Mouse (Mus musculus) forebrain, embryonic 13.5 days (tissue): Measurements from ENCODE around the gene Gimap8. TPM values are rescaled to one million over a fixed set of nuclear protein-coding genes. Genes with fewer than 3 reads are reported as not detected.

Experiments
- ATAC-seq: fragments of 200-750 bp; cut with Nextera tagmentation; 2 replicates; pipeline ENCODE4 v1.8.0; 2017
- H3K27ac ChIP-seq: fragments of 300-500 bp; sonication (generic); 2 replicates; pipeline ENCODE4 v1.5.1; 2015; ENCODE audit warnings: inconsistent platforms, mild to moderate bottlenecking, moderate library complexity
- H3K27me3 ChIP-seq: fragments of 300-500 bp; sonication (generic); 2 replicates; pipeline ENCODE4 v1.6.1; 2015; ENCODE audit warnings: mild to moderate bottlenecking, inconsistent platforms
- H3K36me3 ChIP-seq: fragments of 300-500 bp; sonication (generic); 2 replicates; pipeline ENCODE4 v1.6.1; 2015; ENCODE audit warnings: mild to moderate bottlenecking, inconsistent platforms; ENCODE audit not compliant: poor library complexity, severe bottlenecking
- H3K4me1 ChIP-seq: fragments of 300-500 bp; sonication (generic); 2 replicates; pipeline ENCODE4 v1.6.1; 2015; ENCODE audit warnings: inconsistent platforms
- H3K4me2 ChIP-seq: fragments of 300-500 bp; sonication (generic); 2 replicates; pipeline ENCODE4 v1.6.1; 2015; ENCODE audit warnings: inconsistent platforms, mild to moderate bottlenecking, moderate library complexity
- H3K4me3 ChIP-seq: fragments of 300-500 bp; sonication (generic); 2 replicates; pipeline ENCODE4 v1.5.1; 2015; ENCODE audit warnings: mild to moderate bottlenecking, inconsistent platforms
- H3K9ac ChIP-seq: fragments of 300-500 bp; sonication (generic); 2 replicates; pipeline ENCODE4 v1.6.1; 2015; ENCODE audit warnings: mild to moderate bottlenecking, inconsistent platforms
- H3K9me3 ChIP-seq: fragments of 300-500 bp; sonication (generic); replicated peaks from 2 replicates; pipeline ENCODE4 v1.6.1; 2016; ENCODE audit warnings: inconsistent platforms
- WGBS: fragments of 180-500 bp; shearing (Covaris S2); methylation state at CpG from one replicate; pipeline ENCODE4 v1.1.7; 2015; 5-methylcytosine and 5-hydroxymethylcytosine counted together
- polyA plus RNA-seq: library from polyadenylated mRNA; unstranded; fragments of >200 nt; fragmentation: Nextera tagmentation; extraction: Ambion mirVana; gene quantifications from 2 replicates; pipeline ENCODE4 v1.2.1, GENCODE M21; 2015

Gene Gimap8
- polyA plus RNA-seq, 1 experiment from 2014 or later: 0.28 TPM

GRCm38 (mm10) chr6:48698888-48699287, 51.9 kb downstream of the Gimap8 start:
- Histone ChIP-seq H3K4me3 (no peak overlapping the region), H3K4me2 (no peak overlapping the region), H3K4me1 (no peaks in the 10 kb centered on the region), H3K27me3 (no peaks in the 10 kb centered on the region), H3K27ac (no peak overlapping the region), H3K9me3 (0 out of 2 replicates have a peak, but pooled peaks cover 3% of the 10 kb centered on the region), H3K9ac (no peak overlapping the region), H3K36me3 (no peaks in the 10 kb centered on the region)
- ATAC-seq: no peak
- WGBS: 85% methylated on average over 3 of the region's 3 CpGs

- Histone ChIP-seq H3K4me3 (no peak overlapping the region), H3K4me2 (no peak overlapping the region), H3K9ac (no peak overlapping the region), H3K27me3 (no peaks in the 10 kb centered on the region), H3K9me3 (no peaks in the 10 kb centered on the region), H3K4me1 (no peaks in the 10 kb centered on the region), H3K27ac (no peak overlapping the region), H3K36me3 (no peaks in the 10 kb centered on the region)
- 64% methylated on average over 5 of the region's 5 CpGs for WGBS
- no peak for ATAC-seq
Observed at GRCm38 (mm10) chr6:48700251-48701075, 53.4 kb downstream of the Gimap8 start.

GRCm38 (mm10) chr6:48702146-48702545, 55.1 kb downstream of the Gimap8 start:
- Histone ChIP-seq H3K27ac (no peak overlapping the region), H3K4me3 (no peak overlapping the region), H3K36me3 (no peaks in the 10 kb centered on the region), H3K4me2 (no peak overlapping the region), H3K9me3 (no peaks in the 10 kb centered on the region), H3K4me1 (no peaks in the 10 kb centered on the region), H3K9ac (no peak overlapping the region), H3K27me3 (no peaks in the 10 kb centered on the region)
- 87% methylated on average over 7 of the region's 7 CpGs for WGBS
- ATAC-seq: no peak

- no peak overlapping the region for H3K4me3 ChIP-seq
Observed at GRCm38 (mm10) chr6:48702601-48703000, 55.6 kb downstream of the Gimap8 start.

GRCm38 (mm10) chr6:48704146-48704545, 57.1 kb downstream of the Gimap8 start:
- Histone ChIP-seq H3K36me3 (no peaks in the 10 kb centered on the region), H3K27me3 (no peaks in the 10 kb centered on the region), H3K4me1 (no peaks in the 10 kb centered on the region), H3K4me3 (no peak overlapping the region), H3K9ac (no peak overlapping the region), H3K27ac (no peak overlapping the region), H3K9me3 (no peaks in the 10 kb centered on the region), H3K4me2 (no peak overlapping the region)
- ATAC-seq: no peak

More at GRCm38 (mm10) chr6:48702601-48703000, 55.6 kb downstream of the Gimap8 start:
- Histone ChIP-seq H3K27ac (no peak overlapping the region), H3K27me3 (no peaks in the 10 kb centered on the region), H3K9ac (no peak overlapping the region), H3K36me3 (no peaks in the 10 kb centered on the region), H3K4me2 (no peak overlapping the region), H3K9me3 (no peaks in the 10 kb centered on the region), H3K4me1 (no peaks in the 10 kb centered on the region)
- ATAC-seq: no peak
- WGBS: 73% methylated on average over 5 of the region's 5 CpGs

- Histone ChIP-seq H3K4me1 (no peaks in the 10 kb centered on the region), H3K4me2 (no peak overlapping the region), H3K27me3 (no peaks in the 10 kb centered on the region), H3K27ac (no peak overlapping the region), H3K4me3 (no peak overlapping the region), H3K36me3 (no peaks in the 10 kb centered on the region), H3K9me3 (no peaks in the 10 kb centered on the region), H3K9ac (no peak overlapping the region)
- 46% methylated on average over 3 of the region's 3 CpGs for WGBS
- no peak for ATAC-seq
Observed at GRCm38 (mm10) chr6:48706130-48706529, 59.1 kb downstream of the Gimap8 start.

Other genes starting within 250 kb of the Gimap8 start
- 23.9 and 25.6 TPM in 2 replicates for gene Zfp467, start 201.4 kb upstream of the Gimap8 start, polyA plus RNA-seq
- gene Sspo, start 199.0 kb upstream of the Gimap8 start, polyA plus RNA-seq: 0.24 and 0.25 TPM in 2 replicates
- gene Atp6v0e2, start 109.6 kb upstream of the Gimap8 start, polyA plus RNA-seq: 122 and 137 TPM in 2 replicates
- gene Lrrc61, start 92.4 kb upstream of the Gimap8 start, polyA plus RNA-seq: 12.5 and 13.4 TPM in 2 replicates
- 1.8 and 2.5 TPM in 2 replicates for gene Rarres2, start 74.4 kb upstream of the Gimap8 start, polyA plus RNA-seq
- not detected in 2 replicates for gene Gm45021, start 57.6 kb upstream of the Gimap8 start, polyA plus RNA-seq
- gene Repin1, start 53.4 kb upstream of the Gimap8 start, polyA plus RNA-seq: 35.8 and 38.8 TPM in 2 replicates
- gene Gm44965, start 53.3 kb upstream of the Gimap8 start, polyA plus RNA-seq: 1.7 TPM in 1 of 2 replicates, not detected in the other
- gene Zfp775, start 45.2 kb upstream of the Gimap8 start, polyA plus RNA-seq: 13.4 and 13.8 TPM in 2 replicates
- gene AI854703, start 20.5 kb upstream of the Gimap8 start, polyA plus RNA-seq: 3.1 and 5.4 TPM in 2 replicates
- 1.7 and 2.7 TPM in 2 replicates for gene Gimap9, start 28.9 kb downstream of the Gimap8 start, polyA plus RNA-seq
- gene Gimap4, start 37.3 kb downstream of the Gimap8 start, polyA plus RNA-seq: 1.9 and 2.2 TPM in 2 replicates
- gene Gimap6, start 61.0 kb downstream of the Gimap8 start, polyA plus RNA-seq: 4.8 and 5.1 TPM in 2 replicates
- 0.70 and 0.71 TPM in 2 replicates for gene Gm28053, start 71.4 kb downstream of the Gimap8 start, polyA plus RNA-seq
- not detected in 2 replicates for gene Gimap7, start 71.4 kb downstream of the Gimap8 start, polyA plus RNA-seq
- gene Gimap1, start 91.8 kb downstream of the Gimap8 start, polyA plus RNA-seq: 3.4 and 4.1 TPM in 2 replicates
- gene Gimap5, start 99.0 kb downstream of the Gimap8 start, polyA plus RNA-seq: 0.91 and 1.1 TPM in 2 replicates
- not detected in 2 replicates for gene Gimap3, start 123.6 kb downstream of the Gimap8 start, polyA plus RNA-seq
- gene Tmem176a, start 193.7 kb downstream of the Gimap8 start, polyA plus RNA-seq: 10.9 and 15.0 TPM in 2 replicates
- 92.1 and 97.6 TPM in 2 replicates for gene Tmem176b, start 194.3 kb downstream of the Gimap8 start, polyA plus RNA-seq
- not detected in 2 replicates for gene Aoc1, start 225.7 kb downstream of the Gimap8 start, polyA plus RNA-seq